8 mouse cellular contexts compared by ENCODE assay signal in genomic region chr11:105525608-105526007, GRCm38 (mm10).
DNase-seq lines count a peak whose midpoint lies in the region; ATAC-seq and TF ChIP-seq lines count a peak whose summit lies in the region.

No protein-coding gene starts in this region.

- H3K27ac ChIP-seq in lung, postnatal 0 days (ENCODE audit: low read length), result no peak overlapping the region
- H3K27ac ChIP-seq in midbrain, embryonic 16.5 days (ENCODE audit: low read length), result no peak overlapping the region

- TF ChIP-seq CTCF in lung, postnatal 0 days (IDR thresholded peaks at IDR 0.05), result no peak

- peak; percentile 95 for ATAC-seq in lung, postnatal 0 days
- ATAC-seq in midbrain, embryonic 16.5 days, result no peak
- no peak for ATAC-seq in erythroid progenitor cell, adult 5-6 weeks (replicated peaks; ENCODE audit: low FRiP score, poor library complexity, severe bottlenecking)

- no peaks in the 10 kb centered on the region; the same call in 1 of the 2 replicates for H3K4me1 ChIP-seq in lung, postnatal 0 days (ENCODE audit: insufficient read depth, low read depth, low read length)
- peaks cover 8% of the 10 kb centered on the region for H3K4me1 ChIP-seq in midbrain, embryonic 16.5 days (ENCODE audit: control insufficient read depth, insufficient read depth, low read length)

- H3K36me3 ChIP-seq in lung, postnatal 0 days (ENCODE audit: insufficient read depth, low read length), result no peaks in the 10 kb centered on the region
- no peaks in the 10 kb centered on the region for H3K36me3 ChIP-seq in midbrain, embryonic 16.5 days (ENCODE audit: control insufficient read depth, insufficient read depth, low read length)

- no peak overlapping the region for H3K4me3 ChIP-seq in lung, postnatal 0 days (ENCODE audit: low read depth, low read length)
- H3K4me3 ChIP-seq in midbrain, embryonic 16.5 days (ENCODE audit: low read depth, low read length), result no peak overlapping the region

- no peaks in the 10 kb centered on the region for H3K9me3 ChIP-seq in lung, postnatal 0 days (ENCODE audit: low read length)
- no peaks in the 10 kb centered on the region for H3K9me3 ChIP-seq in midbrain, embryonic 16.5 days (replicated peaks; ENCODE audit: control insufficient read depth, low read length, poor library complexity, severe bottlenecking)

- peak; percentile 83 for TF ChIP-seq EP300 in lung, postnatal 0 days (IDR thresholded peaks at IDR 0.05)

- H3K9ac ChIP-seq in lung, postnatal 0 days (replicated peaks; ENCODE audit: low read depth), result no peak overlapping the region
- no peak overlapping the region for H3K9ac ChIP-seq in midbrain, embryonic 16.5 days (ENCODE audit: low read depth, low read length)

- 8% methylated on average over 5 of the region's 5 CpGs for WGBS in lung, postnatal 0 days
- 60% methylated on average over 5 of the region's 5 CpGs for WGBS in midbrain, embryonic 16.5 days

- H3K4me2 ChIP-seq in lung, postnatal 0 days (replicated peaks; ENCODE audit: low read depth, low read length), result no peak overlapping the region
- no peak overlapping the region for H3K4me2 ChIP-seq in midbrain, embryonic 16.5 days (ENCODE audit: low read length)

- no peaks in the 10 kb centered on the region for H3K27me3 ChIP-seq in lung, postnatal 0 days (replicated peaks; ENCODE audit: insufficient read depth, low read length)
- no peaks in the 10 kb centered on the region for H3K27me3 ChIP-seq in midbrain, embryonic 16.5 days (ENCODE audit: control insufficient read depth, insufficient read depth, low read depth, low read length)

- intact Hi-C loops in heart, postnatal 36 days (cut with DNase I), result no loop called here

- peak; percentile 23 to 34 for DNase-seq in cerebellum, postnatal 14 days
- DNase-seq in cerebellum, adult 8-10 months, result no peak
- peak; percentile 87 for DNase-seq in 3T3-L1 (ENCODE audit: low read depth, low spot score)
- peak; percentile 83 for DNase-seq in fat pad, adult 2 months (ENCODE audit: extremely low read depth, low read depth, low spot score)
- DNase-seq in heart, postnatal 36 days, result peak; percentile 54 to 57
- DNase-seq in lung, postnatal 0 days (ENCODE audit: low spot score), result peak; percentile 96
